Mouse (Mus musculus) common myeloid progenitor, adult 5-6 weeks (primary cell): ENCODE results near the gene Mdp1. TPM values are rescaled to one million over a fixed set of nuclear protein-coding genes. Genes with fewer than 3 reads are reported as not detected.

Source experiments
- total RNA-seq: library from RNA; stranded (forward); fragments of 200-1000, 187-1606 nt; gene quantifications from 2 replicates; pipeline ENCODE4 v1.2.3, GENCODE M21; 2017

Mdp1 gene
- total RNA-seq, 1 experiment from 2014 or later, result 28.2 TPM

Other genes with a start within 250 kb of the Mdp1 start
- 77.1 and 95.0 TPM in 2 replicates for gene Dhrs4, start 181.8 kb downstream of the Mdp1 start, total RNA-seq
- gene Carmil3, start 169.9 kb downstream of the Mdp1 start, total RNA-seq, result 0.15 and 2.1 TPM in 2 replicates
- gene Cpne6, start 150.1 kb downstream of the Mdp1 start, total RNA-seq, result not detected in 2 replicates
- gene Nrl, start 135.5 kb downstream of the Mdp1 start, total RNA-seq, result not detected in 2 replicates
- 47.8 and 51.1 TPM in 2 replicates for gene Pck2, start 120.2 kb downstream of the Mdp1 start, total RNA-seq
- 41.6 and 79.5 TPM in 2 replicates for gene Dcaf11, start 100.5 kb downstream of the Mdp1 start, total RNA-seq
- gene A730061H03Rik, start 100.1 kb downstream of the Mdp1 start, total RNA-seq, result not detected in 2 replicates
- 1.3 TPM in 1 of 2 replicates, not detected in the other for gene Fitm1, start 84.9 kb downstream of the Mdp1 start, total RNA-seq
- 329 and 372 TPM in 2 replicates for gene Psme1, start 82.4 kb downstream of the Mdp1 start, total RNA-seq
- 19.1 and 24.3 TPM in 2 replicates for gene Emc9, start 75.2 kb downstream of the Mdp1 start, total RNA-seq
- gene Psme2, start 69.4 kb downstream of the Mdp1 start, total RNA-seq, result 217 and 241 TPM in 2 replicates
- gene Rnf31, start 68.8 kb downstream of the Mdp1 start, total RNA-seq, result 11.9 and 21.2 TPM in 2 replicates
- gene Irf9, start 56.9 kb downstream of the Mdp1 start, total RNA-seq, result 38.5 and 39.8 TPM in 2 replicates
- 8.1 and 12.7 TPM in 2 replicates for gene Rec8, start 42.5 kb downstream of the Mdp1 start, total RNA-seq
- gene Ipo4, start 24.6 kb downstream of the Mdp1 start, total RNA-seq, result 23.0 and 64.0 TPM in 2 replicates
- gene Gm49378, start 22.6 kb downstream of the Mdp1 start, total RNA-seq, result 0.87 and 9.9 TPM in 2 replicates
- 42.8 and 66.8 TPM in 2 replicates for gene Tm9sf1, start 16.7 kb downstream of the Mdp1 start, total RNA-seq
- 0.27 and 0.82 TPM in 2 replicates for gene Tssk4, start 10.3 kb downstream of the Mdp1 start, total RNA-seq
- 39.3 and 46.1 TPM in 2 replicates for gene Gmpr2, start 11.4 kb upstream of the Mdp1 start, total RNA-seq
- gene Nedd8, start 11.6 kb upstream of the Mdp1 start, total RNA-seq, result 345 and 391 TPM in 2 replicates
- gene Tinf2, start 21.3 kb upstream of the Mdp1 start, total RNA-seq, result 20.9 and 24.1 TPM in 2 replicates
- gene Tgm1, start 53.4 kb upstream of the Mdp1 start, total RNA-seq, result 1.9 and 2.8 TPM in 2 replicates
- gene Rabggta, start 61.8 kb upstream of the Mdp1 start, total RNA-seq, result 11.6 and 15.0 TPM in 2 replicates
- gene Dhrs1, start 85.2 kb upstream of the Mdp1 start, total RNA-seq, result 8.3 and 23.9 TPM in 2 replicates
- gene Nop9, start 85.2 kb upstream of the Mdp1 start, total RNA-seq, result 21.4 and 22.7 TPM in 2 replicates
- 0.14 and 1.1 TPM in 2 replicates for gene Cideb, start 98.0 kb upstream of the Mdp1 start, total RNA-seq
- gene Ltb4r2, start 100.9 kb upstream of the Mdp1 start, total RNA-seq, result 0.46 and 0.49 TPM in 2 replicates
- 1.5 and 6.3 TPM in 2 replicates for gene Ltb4r1, start 105.5 kb upstream of the Mdp1 start, total RNA-seq
- not detected in 2 replicates for gene Adcy4, start 123.6 kb upstream of the Mdp1 start, total RNA-seq
- 33.0 and 43.3 TPM in 2 replicates for gene Ripk3, start 128.4 kb upstream of the Mdp1 start, total RNA-seq
- not detected in 2 replicates for gene Nfatc4, start 162.6 kb upstream of the Mdp1 start, total RNA-seq
- 5.9 and 6.5 TPM in 2 replicates for gene Nynrin, start 193.5 kb upstream of the Mdp1 start, total RNA-seq
- gene Cbln3, start 223.9 kb upstream of the Mdp1 start, total RNA-seq, result not detected in 2 replicates
- gene Khnyn, start 224.4 kb upstream of the Mdp1 start, total RNA-seq, result 17.4 and 20.9 TPM in 2 replicates
- 7.8 and 11.8 TPM in 2 replicates for gene Sdr39u1, start 239.8 kb upstream of the Mdp1 start, total RNA-seq